Mouse (Mus musculus) retina, postnatal 1 day (tissue): ENCODE data around the gene Rabep1.
"Not testable (repeated sequence)": the region's sequence is repeated elsewhere in the genome, so short reads cannot be mapped to it uniquely, and the experiment has no call there.

Source experiments
- DNase-seq: peaks from one replicate; pipeline ENCODE4 v3.0.0-alpha.2; 2012

The Rabep1 gene

GRCm38 (mm10) chr11:70833408-70833807 lies 11.2 kb upstream of the Rabep1 start:
- no peak for DNase-seq

- DNase-seq: no peak
These were observed 10.7 kb upstream of the Rabep1 start for GRCm38 (mm10) chr11:70833831-70834230.

GRCm38 (mm10) chr11:70835381-70835831 lies 9.2 kb upstream of the Rabep1 start:
- no peak for DNase-seq

- DNase-seq: no peak
These were observed 7.5 kb upstream of the Rabep1 start for GRCm38 (mm10) chr11:70837031-70837430.

- no peak for DNase-seq
These were observed 6.0 kb upstream of the Rabep1 start for GRCm38 (mm10) chr11:70838610-70839009.

GRCm38 (mm10) chr11:70842983-70843382 lies 1.6 kb upstream of the Rabep1 start:
- no peak for DNase-seq

GRCm38 (mm10) chr11:70843701-70844551 lies 652 bp upstream of the Rabep1 start:
- DNase-seq: no peak

- no peak for DNase-seq
These were observed 940 bp downstream of the Rabep1 start for GRCm38 (mm10) chr11:70845457-70845978.

GRCm38 (mm10) chr11:70846029-70846428 lies 1.5 kb downstream of the Rabep1 start:
- DNase-seq: no peak

GRCm38 (mm10) chr11:70860371-70860770 lies 15.8 kb downstream of the Rabep1 start:
- no peak for DNase-seq

GRCm38 (mm10) chr11:70863204-70863603 lies 18.6 kb downstream of the Rabep1 start:
- DNase-seq: not testable (repeated sequence)

GRCm38 (mm10) chr11:70865223-70865622 lies 20.6 kb downstream of the Rabep1 start:
- no peak for DNase-seq

GRCm38 (mm10) chr11:70869263-70869662 lies 24.7 kb downstream of the Rabep1 start:
- no peak for DNase-seq

GRCm38 (mm10) chr11:70869811-70870210 lies 25.2 kb downstream of the Rabep1 start:
- no peak for DNase-seq

GRCm38 (mm10) chr11:70870407-70870806 lies 25.8 kb downstream of the Rabep1 start:
- no peak for DNase-seq

- DNase-seq: no peak
These were observed 26.5 kb downstream of the Rabep1 start for GRCm38 (mm10) chr11:70871110-70871509.

GRCm38 (mm10) chr11:70871766-70872330 lies 27.3 kb downstream of the Rabep1 start:
- DNase-seq: no peak

- DNase-seq: peak; percentile 6
These were observed 29.5 kb downstream of the Rabep1 start for GRCm38 (mm10) chr11:70873846-70874613.

- no peak for DNase-seq
These were observed 33.1 kb downstream of the Rabep1 start for GRCm38 (mm10) chr11:70877670-70878069.

- DNase-seq: no peak
These were observed 38.4 kb downstream of the Rabep1 start for GRCm38 (mm10) chr11:70882905-70883430.

- DNase-seq: no peak
These were observed 46.1 kb downstream of the Rabep1 start for GRCm38 (mm10) chr11:70890643-70891042.

- DNase-seq: no peak
These were observed 47.0 kb downstream of the Rabep1 start for GRCm38 (mm10) chr11:70891616-70892015.

GRCm38 (mm10) chr11:70897680-70898079 lies 53.1 kb downstream of the Rabep1 start:
- no peak for DNase-seq
